Mouse (Mus musculus) heart, embryonic 10.5 days (tissue): Measurements from ENCODE around the gene Gm10644. TPM values are rescaled to one million over a fixed set of nuclear protein-coding genes. Genes with fewer than 3 reads are reported as not detected.

Source experiments
- DNase-seq: peaks from one replicate; pipeline ENCODE4 v3.0.0-alpha.2; 2017; ENCODE audit warnings: low spot score
- H3K27ac ChIP-seq: fragments of 300-500 bp; sonication (generic); 2 replicates; pipeline ENCODE4 v1.5.1; 2016; ENCODE audit warnings: mild to moderate bottlenecking
- H3K27me3 ChIP-seq: fragments of 300-500 bp; sonication (generic); 2 replicates; pipeline ENCODE4 v1.6.1; 2016; ENCODE audit warnings: mild to moderate bottlenecking; ENCODE audit not compliant: poor library complexity, insufficient read depth, severe bottlenecking
- H3K36me3 ChIP-seq: fragments of 300-500 bp; sonication (generic); 2 replicates; pipeline ENCODE4 v1.6.1; 2016; ENCODE audit warnings: mild to moderate bottlenecking, moderate library complexity
- H3K4me1 ChIP-seq: fragments of 300-500 bp; sonication (generic); 2 replicates; pipeline ENCODE4 v1.6.1; 2016; ENCODE audit warnings: mild to moderate bottlenecking
- H3K4me3 ChIP-seq: fragments of 300-500 bp; sonication (generic); 2 replicates; pipeline ENCODE4 v1.5.1; 2016; ENCODE audit warnings: mild to moderate bottlenecking, moderate library complexity
- H3K9me3 ChIP-seq: fragments of 300-500 bp; sonication (generic); 2 replicates; pipeline ENCODE4 v1.6.1; 2016; ENCODE audit warnings: mild to moderate bottlenecking, moderate library complexity
- WGBS: fragments of 180-500 bp; shearing (Covaris S2); methylation state at CpG from one replicate; pipeline ENCODE4 v1.1.7; 2016; 5-methylcytosine and 5-hydroxymethylcytosine counted together
- polyA plus RNA-seq: library from polyadenylated mRNA; unstranded; fragments of >200 nt; fragmentation: Nextera tagmentation; extraction: Ambion mirVana; gene quantifications from 2 replicates; pipeline ENCODE4 v1.2.1, GENCODE M21; 2016

The Gm10644 gene
- polyA plus RNA-seq, 1 experiment from 2014 or later, result 0.41 TPM

DNA sequence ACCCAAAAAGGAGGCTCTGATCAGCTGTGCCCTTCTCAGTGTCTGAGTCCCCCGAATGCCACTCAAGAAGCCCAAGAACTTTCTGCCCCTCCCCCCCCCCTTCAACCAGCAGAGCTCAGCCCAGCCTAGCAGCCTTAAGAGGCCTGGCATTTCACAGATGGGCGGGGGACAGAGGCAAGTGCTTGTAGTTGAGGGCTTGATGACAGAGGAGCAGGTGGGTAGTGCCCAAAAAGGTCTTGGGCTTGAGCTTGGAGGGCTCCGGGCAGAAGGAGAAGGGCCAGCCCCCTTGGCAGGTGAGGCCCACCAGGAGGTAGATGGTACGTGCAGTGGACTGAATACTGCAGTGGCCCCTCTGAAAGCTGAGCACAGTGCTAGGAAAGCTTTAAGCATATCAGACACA, 19.5 kb upstream of the Gm10644 start:
- peak overlapping the region; percentile 94 for H3K4me3 ChIP-seq
- peaks cover 61% of the 10 kb centered on the region for H3K4me1 ChIP-seq
- 59% methylated on average over 4 of the region's 4 CpGs for WGBS

DNA sequence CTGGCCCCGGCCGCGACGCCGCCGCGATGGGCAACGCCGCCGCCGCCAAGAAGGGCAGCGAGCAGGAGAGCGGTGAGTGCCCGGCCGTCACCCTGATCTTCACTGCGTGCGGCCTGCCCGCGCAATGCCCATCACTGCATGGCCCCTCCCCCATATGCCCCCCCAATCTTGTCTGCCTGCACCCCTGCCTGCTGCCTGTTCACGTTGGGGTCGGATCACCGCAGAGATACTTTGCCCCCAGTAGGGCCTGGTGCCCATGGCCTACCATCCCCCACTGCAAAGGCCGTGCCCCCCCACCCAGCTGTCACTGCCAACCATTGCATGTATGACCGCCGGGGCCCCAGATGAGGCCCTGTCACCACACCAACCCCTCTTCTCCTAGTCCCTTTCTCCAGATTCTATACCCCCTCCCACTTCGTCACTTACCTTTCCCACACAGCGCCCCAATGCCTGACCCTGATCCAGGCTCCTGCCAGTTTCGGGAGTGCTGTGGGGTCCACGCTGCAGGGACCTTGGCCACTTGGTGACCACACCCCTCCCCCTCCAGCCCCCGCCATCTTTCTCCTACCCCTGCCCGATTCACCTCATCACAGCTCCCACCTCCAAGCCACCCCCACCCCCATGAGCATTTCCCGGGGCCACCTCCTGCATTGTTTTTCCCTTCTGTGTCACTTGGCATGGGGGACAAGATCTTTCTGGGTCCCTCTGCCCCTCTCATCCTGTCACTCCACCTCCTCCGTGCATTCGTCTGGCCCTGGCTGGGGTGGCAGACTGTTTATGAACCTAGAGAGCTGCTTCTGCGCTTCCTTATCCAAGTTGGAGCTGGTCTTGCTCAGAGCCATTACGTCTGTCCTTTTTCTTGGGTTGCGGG, 18.4 kb upstream of the Gm10644 start:
- Histone ChIP-seq H3K36me3 (peaks cover 20% of the 10 kb centered on the region), H3K27me3 (no peaks in the 10 kb centered on the region), H3K4me3 (peak overlapping the region; percentile 94), H3K4me1 (peaks cover 51% of the 10 kb centered on the region), H3K27ac (peak overlapping the region; percentile 94), H3K9me3 (no peaks in the 10 kb centered on the region)
- 2% methylated on average over 36 of the region's 37 CpGs for WGBS
- no peak for DNase-seq

More for the DNA sequence above, 19.5 kb upstream of the Gm10644 start:
- Histone ChIP-seq H3K9me3 (no peaks in the 10 kb centered on the region), H3K36me3 (peaks cover 17% of the 10 kb centered on the region), H3K27me3 (no peaks in the 10 kb centered on the region), H3K27ac (peak overlapping the region; percentile 23; the same call in 1 of the 2 replicates)
- DNase-seq, result no peak

DNA sequence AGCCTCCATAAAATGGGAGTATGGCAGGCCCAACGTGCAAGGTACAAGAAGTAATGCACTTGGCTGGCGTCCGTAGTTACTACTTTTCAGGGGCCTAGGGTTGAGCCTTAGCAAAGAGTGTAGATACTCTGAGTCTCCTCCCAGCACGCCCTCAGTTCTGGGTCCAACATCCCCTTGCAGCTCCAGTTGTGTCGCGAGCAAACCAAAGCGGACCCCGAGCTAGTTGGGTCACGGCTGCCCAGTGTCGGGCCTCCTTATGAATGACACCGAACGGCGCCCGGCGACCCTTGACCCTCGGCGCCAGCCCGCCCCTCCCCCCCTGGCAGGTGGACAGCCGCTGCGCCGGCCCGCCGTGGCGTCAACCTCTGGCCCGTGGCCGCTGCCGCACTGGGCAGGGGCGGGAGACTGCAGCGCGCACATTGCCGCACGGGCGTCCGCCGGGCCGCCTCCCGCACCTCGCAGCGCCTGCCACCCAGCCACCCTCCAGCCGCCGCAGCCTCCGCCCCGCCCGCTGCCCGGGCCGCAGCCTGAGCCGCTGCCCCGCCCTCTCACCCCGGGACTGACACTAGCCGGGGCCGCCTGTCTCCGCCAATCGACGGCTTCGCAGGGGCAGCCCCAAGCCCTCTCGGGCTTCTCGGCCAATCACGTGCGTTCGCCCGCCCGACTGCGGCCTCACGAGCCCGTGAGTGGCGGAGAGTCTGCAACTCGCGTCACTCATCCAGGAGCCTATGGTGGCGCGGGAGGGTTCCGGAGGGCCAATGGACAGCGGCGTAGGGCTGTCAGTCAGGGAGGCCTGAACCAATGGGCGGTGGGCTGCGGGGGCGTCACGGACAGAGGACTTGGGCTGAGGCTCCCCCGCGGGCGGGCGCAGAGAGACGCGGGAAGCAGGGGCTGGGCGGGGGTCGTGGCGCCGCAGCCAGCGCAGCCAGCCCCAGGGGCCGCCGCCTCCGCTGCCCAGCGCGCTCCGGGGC, 17.4 kb upstream of the Gm10644 start, which contains the start of gene Prkaca:
Gene Prkaca (plus strand): TSS at position 844 of the 971 bp plus-strand sequence.
- under 1% methylated on average over 82 of the region's 94 CpGs for WGBS
- H3K27me3 ChIP-seq, result no peaks in the 10 kb centered on the region
- H3K36me3 ChIP-seq, result peaks cover 26% of the 10 kb centered on the region
- H3K4me3 ChIP-seq, result peak within 1 kb of the TSS; percentile 94
- DNase-seq, result peak; percentile 100
- peak within 1 kb of the TSS; percentile 94 for H3K27ac ChIP-seq
- H3K9me3 ChIP-seq, result no peaks in the 10 kb centered on the region
- peaks cover 42% of the 10 kb centered on the region for H3K4me1 ChIP-seq

DNA sequence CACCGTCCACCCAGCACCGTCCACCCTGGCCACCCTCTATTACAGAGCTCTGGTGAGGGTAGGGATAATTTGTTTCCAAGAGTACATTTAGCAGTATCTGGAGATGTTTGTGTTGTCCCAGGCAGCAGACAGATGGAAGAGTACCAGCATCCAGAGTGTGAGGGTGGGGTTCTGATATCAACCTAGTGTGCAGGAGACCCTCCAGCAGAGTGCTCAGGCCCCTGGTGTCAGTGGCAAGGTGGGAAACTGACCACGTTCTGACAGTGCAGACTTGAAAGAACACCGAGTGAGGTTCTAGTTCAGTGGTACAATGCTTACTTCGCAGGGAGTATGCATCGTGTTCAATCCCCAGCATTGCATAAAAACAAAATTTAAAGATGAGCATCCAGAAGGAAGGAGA, 16.7 kb upstream of the Gm10644 start:
- Histone ChIP-seq H3K27me3 (no peaks in the 10 kb centered on the region), H3K36me3 (peaks cover 34% of the 10 kb centered on the region), H3K9me3 (no peaks in the 10 kb centered on the region), H3K27ac (peak overlapping the region; percentile 94; the same call in 1 of the 2 replicates), H3K4me1 (peaks cover 34% of the 10 kb centered on the region), H3K4me3 (peak overlapping the region; percentile 94)
- WGBS, result 71% methylated on average over 6 of the region's 6 CpGs
- DNase-seq, result no peak

DNA sequence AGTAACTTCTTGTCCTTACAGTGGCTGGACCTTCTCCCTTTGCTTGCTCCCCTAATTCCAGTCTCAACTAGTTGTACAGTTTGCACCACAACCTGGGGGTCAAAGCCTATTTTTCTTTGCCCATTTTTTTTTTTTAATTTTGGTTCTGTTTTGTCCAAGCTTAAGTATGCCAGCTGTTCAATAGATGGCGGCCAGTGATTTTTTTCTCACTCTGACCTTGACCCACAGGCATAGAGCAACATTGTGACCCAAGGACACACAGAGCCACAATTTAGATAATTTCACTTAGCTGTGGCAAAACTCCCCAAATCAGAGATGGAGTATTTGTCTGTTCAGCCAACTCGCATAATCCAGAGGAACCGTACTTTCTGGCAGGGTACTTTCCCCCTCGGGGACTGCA, 16.1 kb upstream of the Gm10644 start:
- Histone ChIP-seq H3K4me1 (peaks cover 29% of the 10 kb centered on the region), H3K27ac (no peak overlapping the region), H3K27me3 (no peaks in the 10 kb centered on the region), H3K36me3 (peaks cover 37% of the 10 kb centered on the region), H3K4me3 (no peak overlapping the region), H3K9me3 (no peaks in the 10 kb centered on the region)
- no peak for DNase-seq
- WGBS, result 89% methylated on average over 4 of the region's 4 CpGs

DNA sequence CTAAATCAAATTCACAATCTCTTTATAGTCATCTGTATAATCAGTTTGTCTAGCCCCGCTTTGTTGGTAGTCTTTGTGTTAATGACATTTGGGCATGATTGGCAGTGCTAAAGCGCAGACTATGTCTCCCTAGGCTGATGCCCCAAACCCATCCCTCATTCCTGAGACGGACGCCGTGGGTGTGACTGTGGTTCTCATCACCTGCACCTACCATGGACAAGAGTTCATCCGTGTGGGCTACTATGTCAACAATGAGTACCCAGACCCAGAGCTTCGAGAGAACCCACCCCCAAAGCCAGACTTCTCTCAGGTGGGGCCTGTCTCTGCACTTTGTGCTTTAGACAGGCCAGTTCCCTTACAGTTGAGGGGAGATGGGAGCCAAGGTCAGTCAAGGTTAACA, 12.7 kb upstream of the Gm10644 start:
- 91% methylated on average over 7 of the region's 7 CpGs for WGBS

DNA sequence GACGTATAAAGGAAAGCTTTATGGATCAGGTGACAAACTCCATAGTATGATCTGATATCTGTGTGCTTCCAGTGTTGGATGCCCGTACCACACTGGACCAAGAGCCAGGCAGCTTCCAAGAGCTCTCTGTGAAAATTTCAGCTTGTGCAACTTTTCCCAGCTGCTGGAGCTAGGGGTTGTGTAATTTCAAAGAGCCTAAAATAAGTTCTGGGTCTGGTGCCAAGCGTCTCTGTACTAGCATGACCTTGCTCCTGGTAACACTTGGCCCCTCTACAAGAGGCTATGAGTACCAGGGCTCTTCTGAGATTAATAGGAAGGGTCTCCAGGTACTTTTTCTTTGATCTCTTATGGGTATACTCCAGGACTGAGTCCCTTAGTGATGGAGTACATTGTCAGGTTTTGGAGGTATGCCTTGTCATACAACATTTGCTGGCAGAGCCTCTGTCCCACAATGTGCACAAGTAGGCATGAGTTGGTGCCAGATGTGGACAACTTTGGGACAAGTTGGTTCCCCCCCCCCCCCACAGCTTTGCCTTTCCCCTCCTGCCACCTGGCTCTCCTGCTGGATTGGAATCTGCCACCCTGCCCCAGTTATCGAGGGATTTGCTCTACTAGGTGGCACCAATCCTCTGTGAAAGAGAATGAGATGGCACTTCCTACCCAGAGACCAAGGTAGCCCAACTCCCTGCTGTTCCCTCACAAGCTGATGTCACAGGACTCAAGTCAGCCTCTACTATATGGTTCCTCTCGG, 9.2 kb upstream of the Gm10644 start:
- 87% methylated on average over 5 of the region's 5 CpGs for WGBS
- Histone ChIP-seq H3K4me3 (no peak overlapping the region), H3K4me1 (no peaks in the 10 kb centered on the region), H3K36me3 (peaks cover 45% of the 10 kb centered on the region), H3K27me3 (no peaks in the 10 kb centered on the region), H3K27ac (no peak overlapping the region), H3K9me3 (no peaks in the 10 kb centered on the region)
- DNase-seq, result no peak

More for the DNA sequence above, 12.7 kb upstream of the Gm10644 start:
- Histone ChIP-seq H3K36me3 (peaks cover 55% of the 10 kb centered on the region), H3K27ac (no peak overlapping the region), H3K4me3 (no peak overlapping the region), H3K9me3 (no peaks in the 10 kb centered on the region), H3K4me1 (peaks cover 11% of the 10 kb centered on the region), H3K27me3 (no peaks in the 10 kb centered on the region)
- no peak for DNase-seq

DNA sequence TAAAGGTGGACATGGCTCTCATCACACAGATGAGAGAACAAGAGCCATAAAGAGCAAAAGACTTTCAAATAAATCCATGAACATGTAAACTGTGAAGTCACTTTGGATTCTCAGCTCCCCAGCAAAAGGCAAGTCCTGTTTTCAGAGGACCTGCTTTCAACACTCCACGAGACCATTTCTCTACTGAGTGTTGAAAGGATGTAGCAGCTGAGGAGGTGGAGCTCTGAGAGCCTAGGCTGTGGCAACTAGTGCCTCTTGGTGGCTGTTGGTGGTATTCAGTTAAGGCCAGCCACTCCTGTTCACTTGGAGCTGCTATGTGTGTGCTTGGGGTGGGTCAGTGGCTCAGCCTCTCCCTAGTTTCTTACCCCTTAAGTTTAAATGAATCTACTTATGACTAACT, 1.8 kb upstream of the Gm10644 start:
- WGBS, result 17% methylated on average over 1 of the region's 1 CpGs
- no peaks in the 10 kb centered on the region for H3K27me3 ChIP-seq
- H3K27ac ChIP-seq, result no peak overlapping the region
- DNase-seq, result no peak
- H3K4me3 ChIP-seq, result peak overlapping the region; percentile 82
- no peaks in the 10 kb centered on the region for H3K36me3 ChIP-seq
- no peaks in the 10 kb centered on the region for H3K9me3 ChIP-seq
- peaks cover 20% of the 10 kb centered on the region for H3K4me1 ChIP-seq

DNA sequence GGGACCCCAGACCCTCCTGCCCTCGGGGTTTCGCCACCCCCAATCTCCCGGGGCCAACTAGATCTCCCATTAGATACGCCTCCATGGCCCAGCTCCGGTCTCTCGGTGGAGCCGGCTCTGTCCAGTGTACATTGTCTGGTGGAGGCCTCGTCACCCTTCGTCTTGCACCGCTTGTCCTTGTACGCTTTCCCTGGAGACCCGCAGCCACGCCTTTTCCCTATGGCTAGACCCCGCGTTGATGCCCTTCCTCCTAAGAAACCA, 883 bp upstream of the Gm10644 start:
- 3% methylated on average over 15 of the region's 15 CpGs for WGBS

DNA sequence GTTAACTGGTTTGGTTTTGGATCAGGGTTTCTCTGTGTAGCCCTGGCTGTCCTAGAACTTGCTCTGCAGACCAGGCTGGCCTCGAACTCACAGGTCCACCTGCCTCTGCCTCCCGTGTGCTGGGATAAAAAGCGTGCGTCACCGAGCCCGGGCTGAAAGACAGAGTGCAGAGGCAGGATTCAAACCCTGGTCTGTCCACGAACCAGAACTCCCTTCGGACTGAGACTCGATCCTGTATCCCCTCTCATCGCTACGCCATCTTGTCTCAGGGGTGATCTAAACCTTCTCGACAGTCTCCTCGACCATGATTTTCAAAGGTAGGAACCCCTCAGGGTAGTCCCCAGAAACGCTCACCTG, 278 bp downstream of the Gm10644 start:
- Histone ChIP-seq H3K27ac (peak overlapping the region; percentile 68), H3K4me3 (peak overlapping the region; percentile 82), H3K9me3 (no peaks in the 10 kb centered on the region), H3K36me3 (no peaks in the 10 kb centered on the region), H3K27me3 (no peaks in the 10 kb centered on the region), H3K4me1 (peaks cover 20% of the 10 kb centered on the region)
- WGBS, result 2% methylated on average over 14 of the region's 14 CpGs
- no peak for DNase-seq

More for the DNA sequence above, 883 bp upstream of the Gm10644 start:
- H3K4me3 ChIP-seq, result peak overlapping the region; percentile 82
- H3K36me3 ChIP-seq, result no peaks in the 10 kb centered on the region
- peaks cover 20% of the 10 kb centered on the region for H3K4me1 ChIP-seq
- H3K9me3 ChIP-seq, result no peaks in the 10 kb centered on the region
- peak overlapping the region; percentile 86 for H3K27ac ChIP-seq
- no peak for DNase-seq
- no peaks in the 10 kb centered on the region for H3K27me3 ChIP-seq

DNA sequence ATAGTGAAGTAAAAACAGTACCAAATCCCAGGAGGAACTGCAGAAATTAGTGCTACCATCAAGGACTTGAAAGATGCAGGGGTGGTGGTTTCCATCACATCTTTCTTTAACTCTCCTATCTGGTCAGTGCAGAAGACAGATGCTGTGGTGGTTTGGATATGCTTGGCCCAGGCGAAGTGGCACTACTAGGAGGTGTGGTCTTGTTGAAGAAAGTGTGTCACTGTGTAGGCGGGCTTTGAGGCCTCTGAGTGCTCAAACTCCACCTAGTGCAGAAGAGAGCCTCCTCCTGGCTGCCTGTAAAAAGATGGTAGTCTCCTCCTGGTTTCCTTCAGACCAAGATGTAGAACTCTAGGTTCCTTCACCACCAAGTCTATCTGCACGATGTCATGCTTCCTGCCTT, 9.5 kb downstream of the Gm10644 start:
- no peaks in the 10 kb centered on the region for H3K4me1 ChIP-seq
- no peak for DNase-seq
- H3K9me3 ChIP-seq, result no peaks in the 10 kb centered on the region
- no peak overlapping the region for H3K27ac ChIP-seq
- no peaks in the 10 kb centered on the region for H3K27me3 ChIP-seq
- no peaks in the 10 kb centered on the region for H3K36me3 ChIP-seq
- no peak overlapping the region for H3K4me3 ChIP-seq
- WGBS, result 55% methylated on average over 3 of the region's 3 CpGs

DNA sequence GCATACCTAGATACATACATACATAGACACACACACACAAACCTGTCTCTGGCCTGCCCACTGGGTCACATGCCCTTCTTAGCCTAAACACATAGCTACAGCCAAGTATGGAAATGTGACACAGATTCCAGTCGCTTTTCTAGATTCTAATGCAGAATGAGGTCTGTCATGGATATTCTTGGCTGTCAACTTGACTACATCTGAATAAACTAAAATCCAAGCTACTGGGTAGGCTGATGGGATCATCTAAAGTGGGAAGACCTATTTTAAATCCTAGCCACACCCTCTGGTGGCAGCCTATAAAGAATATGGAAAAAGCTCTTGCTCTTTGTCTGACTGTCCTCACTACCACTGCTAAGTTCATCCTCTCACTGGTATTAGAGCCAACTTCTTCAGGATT, 12.6 kb downstream of the Gm10644 start:
- DNase-seq, result no peak
- H3K36me3 ChIP-seq, result peaks cover 26% of the 10 kb centered on the region
- 77% methylated on average over 1 of the region's 1 CpGs for WGBS
- H3K4me1 ChIP-seq, result peaks cover 10% of the 10 kb centered on the region; the same call in 1 of the 2 replicates
- no peak overlapping the region for H3K4me3 ChIP-seq
- H3K27me3 ChIP-seq, result no peaks in the 10 kb centered on the region
- H3K27ac ChIP-seq, result no peak overlapping the region
- no peaks in the 10 kb centered on the region for H3K9me3 ChIP-seq
